Mouse (Mus musculus): ENCODE results near the gene Ppp2r5a. TPM values are rescaled to one million over a fixed set of nuclear protein-coding genes. Genes with fewer than 3 reads are reported as not detected.

Ppp2r5a gene
- polyA plus RNA-seq, 1 experiment = 145 TPM

DNA sequence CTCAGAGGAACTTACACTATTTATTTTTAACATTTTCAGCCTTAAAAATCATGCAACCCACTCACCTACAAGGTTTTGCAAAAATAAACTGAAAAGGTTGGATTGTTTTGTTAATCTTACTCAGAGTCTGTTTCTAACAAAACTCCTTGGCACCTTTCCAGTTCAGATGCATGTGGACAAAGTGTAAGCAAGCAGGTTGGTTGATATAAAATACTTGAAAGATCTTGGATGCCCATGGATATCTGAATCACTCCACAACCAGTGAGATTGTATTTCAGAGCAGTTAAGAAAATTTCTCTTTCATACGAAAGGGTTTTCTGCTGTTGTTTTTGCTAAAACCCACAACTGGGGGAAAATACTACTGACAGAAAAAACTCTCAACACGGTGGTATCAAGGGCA, 8.9 kb downstream of the Ppp2r5a start:
- no peaks in the 10 kb centered on the region for H3K27me3 ChIP-seq (ENCODE audit: control insufficient read depth, insufficient read depth, low read length)
- TF ChIP-seq CTCF (IDR thresholded peaks at IDR 0.05; ENCODE audit: borderline replicate concordance, control insufficient read depth, extremely low read depth, insufficient read depth, low read length, poor library complexity) = no peak
- no peak for TF ChIP-seq POLR2A (IDR thresholded peaks at IDR 0.05; ENCODE audit: control insufficient read depth, extremely low read depth, insufficient read depth, low read length, poor library complexity)
- WGBS = 6% methylated on average over 2 of the region's 2 CpGs

GRCm38 (mm10) chr1:191393536-191393935, 9.5 kb downstream of the Ppp2r5a start:
- no peak for DNase-seq
- H3K36me3 ChIP-seq (ENCODE audit: control insufficient read depth, insufficient read depth, low read length) = no peaks in the 10 kb centered on the region
- no peak overlapping the region for H3K27ac ChIP-seq (ENCODE audit: control insufficient read depth, insufficient read depth, low read length)
- 0 out of 2 replicates have a peak, but pooled peaks cover 2% of the 10 kb centered on the region for H3K4me1 ChIP-seq (replicated peaks; ENCODE audit: control insufficient read depth, insufficient read depth, low read length)
- no peaks in the 10 kb centered on the region for H3K27me3 ChIP-seq (ENCODE audit: control insufficient read depth, insufficient read depth, low read length)
- TF ChIP-seq POLR2A (IDR thresholded peaks at IDR 0.05; ENCODE audit: control insufficient read depth, extremely low read depth, insufficient read depth, low read length, poor library complexity) (no peak), CTCF (IDR thresholded peaks at IDR 0.05; ENCODE audit: borderline replicate concordance, control insufficient read depth, extremely low read depth, insufficient read depth, low read length, poor library complexity) (no peak)
- WGBS = 50% methylated on average over 3 of the region's 3 CpGs
- no peak overlapping the region for H3K4me3 ChIP-seq (ENCODE audit: control insufficient read depth, insufficient read depth, low read length)

More for the DNA sequence above, 8.9 kb downstream of the Ppp2r5a start:
- Histone ChIP-seq H3K36me3 (ENCODE audit: control insufficient read depth, insufficient read depth, low read length) (no peaks in the 10 kb centered on the region), H3K27ac (ENCODE audit: control insufficient read depth, insufficient read depth, low read length) (no peak overlapping the region), H3K4me1 (replicated peaks; ENCODE audit: control insufficient read depth, insufficient read depth, low read length) (0 out of 2 replicates have a peak, but pooled peaks cover 2% of the 10 kb centered on the region), H3K4me3 (ENCODE audit: control insufficient read depth, insufficient read depth, low read length) (no peak overlapping the region)
- DNase-seq = no peak

GRCm38 (mm10) chr1:191391311-191391710, 11.8 kb downstream of the Ppp2r5a start:
- DNase-seq = peak; percentile 73
- no peak overlapping the region for H3K27ac ChIP-seq (ENCODE audit: control insufficient read depth, insufficient read depth, low read length)

GRCm38 (mm10) chr1:191384786-191385430, 18.2 kb downstream of the Ppp2r5a start:
- 92% methylated on average over 10 of the region's 10 CpGs for WGBS

More at GRCm38 (mm10) chr1:191391311-191391710, 11.8 kb downstream of the Ppp2r5a start:
- H3K27me3 ChIP-seq (ENCODE audit: control insufficient read depth, insufficient read depth, low read length) = no peaks in the 10 kb centered on the region
- 0 out of 2 replicates have a peak, but pooled peaks cover 2% of the 10 kb centered on the region for H3K4me1 ChIP-seq (replicated peaks; ENCODE audit: control insufficient read depth, insufficient read depth, low read length)
- no peaks in the 10 kb centered on the region for H3K36me3 ChIP-seq (ENCODE audit: control insufficient read depth, insufficient read depth, low read length)
- WGBS = 9% methylated on average over 3 of the region's 3 CpGs
- H3K4me3 ChIP-seq (ENCODE audit: control insufficient read depth, insufficient read depth, low read length) = no peak overlapping the region
- TF ChIP-seq POLR2A (IDR thresholded peaks at IDR 0.05; ENCODE audit: control insufficient read depth, extremely low read depth, insufficient read depth, low read length, poor library complexity) = no peak
- TF ChIP-seq CTCF (IDR thresholded peaks at IDR 0.05; ENCODE audit: borderline replicate concordance, control insufficient read depth, extremely low read depth, insufficient read depth, low read length, poor library complexity) = no peak

DNA sequence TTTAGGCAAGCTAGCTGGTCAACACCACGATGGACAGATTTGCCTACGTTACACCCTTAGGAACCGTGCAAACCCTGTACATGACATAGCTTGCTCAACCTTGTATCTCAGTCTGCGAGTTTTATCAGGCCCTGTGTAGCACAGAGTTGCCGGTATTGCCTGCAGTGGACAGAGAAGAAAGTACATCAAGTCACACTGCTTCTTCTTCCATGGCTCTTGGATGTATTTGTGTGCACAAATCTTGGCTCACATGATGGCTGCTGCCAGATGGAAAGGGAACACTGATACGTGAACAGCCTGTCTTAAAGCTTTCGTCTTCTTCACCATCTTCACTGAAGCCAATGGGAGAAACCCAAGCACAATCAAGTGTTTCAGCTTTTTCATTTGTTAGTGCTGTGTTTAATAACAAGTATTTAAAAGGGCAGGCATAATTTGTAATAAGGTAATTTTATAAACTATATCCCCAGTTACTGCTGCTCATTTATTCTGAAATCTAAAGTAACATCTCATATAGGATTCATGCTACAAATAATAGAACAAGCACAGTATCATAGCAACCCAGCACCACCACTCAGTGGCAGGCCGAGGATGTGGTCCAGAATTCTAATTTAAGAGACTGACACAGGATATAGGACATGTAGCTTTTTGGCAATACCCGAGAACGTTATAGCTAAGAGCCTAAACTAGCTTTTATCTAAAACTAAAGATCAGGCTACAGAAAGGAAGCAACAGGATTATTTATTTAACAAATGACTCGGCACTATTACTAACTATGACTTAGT, 20.9 kb downstream of the Ppp2r5a start:
- Histone ChIP-seq H3K4me1 (replicated peaks; ENCODE audit: control insufficient read depth, insufficient read depth, low read length) (0 out of 2 replicates have a peak, but pooled peaks cover 2% of the 10 kb centered on the region), H3K27ac (ENCODE audit: control insufficient read depth, insufficient read depth, low read length) (no peak overlapping the region), H3K4me3 (ENCODE audit: control insufficient read depth, insufficient read depth, low read length) (no peak overlapping the region), H3K36me3 (ENCODE audit: control insufficient read depth, insufficient read depth, low read length) (no peaks in the 10 kb centered on the region; the same call in 1 of the 2 replicates), H3K27me3 (ENCODE audit: control insufficient read depth, insufficient read depth, low read length) (no peaks in the 10 kb centered on the region)
- TF ChIP-seq POLR2A (IDR thresholded peaks at IDR 0.05; ENCODE audit: control insufficient read depth, extremely low read depth, insufficient read depth, low read length, poor library complexity) (no peak), CTCF (IDR thresholded peaks at IDR 0.05; ENCODE audit: borderline replicate concordance, control insufficient read depth, extremely low read depth, insufficient read depth, low read length, poor library complexity) (no peak)
- DNase-seq = no peak
- WGBS = 85% methylated on average over 11 of the region's 11 CpGs

More at GRCm38 (mm10) chr1:191384786-191385430, 18.2 kb downstream of the Ppp2r5a start:
- H3K27ac ChIP-seq (ENCODE audit: control insufficient read depth, insufficient read depth, low read length) = no peak overlapping the region
- no peaks in the 10 kb centered on the region for H3K27me3 ChIP-seq (ENCODE audit: control insufficient read depth, insufficient read depth, low read length)
- TF ChIP-seq POLR2A (IDR thresholded peaks at IDR 0.05; ENCODE audit: control insufficient read depth, extremely low read depth, insufficient read depth, low read length, poor library complexity) (no peak), CTCF (IDR thresholded peaks at IDR 0.05; ENCODE audit: borderline replicate concordance, control insufficient read depth, extremely low read depth, insufficient read depth, low read length, poor library complexity) (no peak)
- H3K4me1 ChIP-seq (replicated peaks; ENCODE audit: control insufficient read depth, insufficient read depth, low read length) = 0 out of 2 replicates have a peak, but pooled peaks cover 2% of the 10 kb centered on the region
- no peak overlapping the region for H3K4me3 ChIP-seq (ENCODE audit: control insufficient read depth, insufficient read depth, low read length)
- DNase-seq = no peak
- no peaks in the 10 kb centered on the region; the same call in 1 of the 2 replicates for H3K36me3 ChIP-seq (ENCODE audit: control insufficient read depth, insufficient read depth, low read length)

DNA sequence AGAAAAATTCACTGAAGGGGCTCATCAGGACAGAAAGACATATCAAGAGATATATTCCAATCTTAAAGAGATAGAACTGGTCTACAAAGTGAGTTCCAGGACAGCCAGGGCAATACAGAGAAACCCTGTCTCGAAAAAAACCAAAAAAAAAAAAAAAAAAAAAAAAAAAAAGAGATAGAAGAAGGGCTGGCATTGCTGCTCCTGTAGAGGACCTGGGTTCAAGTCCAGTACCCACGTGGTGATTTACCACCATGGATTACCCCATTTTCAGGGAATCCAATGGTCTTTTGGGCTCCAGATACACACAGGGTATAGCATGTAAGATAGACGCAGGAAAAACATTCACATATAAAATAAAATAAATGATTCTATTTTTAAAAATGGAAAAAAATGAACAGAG, 22.2 kb downstream of the Ppp2r5a start:
- Histone ChIP-seq H3K4me3 (ENCODE audit: control insufficient read depth, insufficient read depth, low read length) (no peak overlapping the region), H3K27me3 (ENCODE audit: control insufficient read depth, insufficient read depth, low read length) (no peaks in the 10 kb centered on the region), H3K27ac (ENCODE audit: control insufficient read depth, insufficient read depth, low read length) (no peak overlapping the region), H3K36me3 (ENCODE audit: control insufficient read depth, insufficient read depth, low read length) (no peaks in the 10 kb centered on the region; the same call in 1 of the 2 replicates), H3K4me1 (replicated peaks; ENCODE audit: control insufficient read depth, insufficient read depth, low read length) (0 out of 2 replicates have a peak, but pooled peaks cover 2% of the 10 kb centered on the region)
- TF ChIP-seq CTCF (IDR thresholded peaks at IDR 0.05; ENCODE audit: borderline replicate concordance, control insufficient read depth, extremely low read depth, insufficient read depth, low read length, poor library complexity) (no peak), POLR2A (IDR thresholded peaks at IDR 0.05; ENCODE audit: control insufficient read depth, extremely low read depth, insufficient read depth, low read length, poor library complexity) (no peak)
- WGBS = 92% methylated on average over 3 of the region's 3 CpGs
- DNase-seq = no peak
